Mouse (Mus musculus) lung, embryonic 14.5 days (tissue): Measurements from ENCODE around the gene Zmym1. TPM values are rescaled to one million over a fixed set of nuclear protein-coding genes. Genes with fewer than 3 reads are reported as not detected.

Experiments used
- ATAC-seq: fragments of 200-750 bp; cut with Nextera tagmentation; 2 replicates; pipeline ENCODE4 v1.8.0; 2017; ENCODE audit warnings: mild to moderate bottlenecking, moderate TSS enrichment, moderate library complexity; ENCODE audit not compliant: insufficient read depth
- DNase-seq: peaks from one replicate; pipeline ENCODE4 v3.0.0-alpha.2; 2015
- H3K27ac ChIP-seq: fragments of 300-500 bp; sonication (generic); 2 replicates; pipeline ENCODE4 v1.5.1; 2014; ENCODE audit warnings: low read depth, mild to moderate bottlenecking, moderate library complexity
- H3K27me3 ChIP-seq: fragments of 300-500 bp; sonication (generic); 2 replicates; pipeline ENCODE4 v1.6.1; 2014; ENCODE audit warnings: low read length, control low read depth; ENCODE audit not compliant: insufficient read depth
- H3K36me3 ChIP-seq: fragments of 300-500 bp; sonication (generic); 2 replicates; pipeline ENCODE4 v1.6.1; 2014; ENCODE audit warnings: control low read depth; ENCODE audit not compliant: insufficient read depth
- H3K4me1 ChIP-seq: fragments of 300-500 bp; sonication (generic); 2 replicates; pipeline ENCODE4 v1.6.1; 2014; ENCODE audit warnings: antibody characterized with exemption, control low read depth; ENCODE audit not compliant: insufficient read depth
- H3K4me2 ChIP-seq: fragments of 300-500 bp; sonication (generic); 2 replicates; pipeline ENCODE4 v1.6.1; 2014; ENCODE audit warnings: mild to moderate bottlenecking
- H3K4me3 ChIP-seq: fragments of 300-500 bp; sonication (generic); 2 replicates; pipeline ENCODE4 v1.5.1; 2014; ENCODE audit warnings: low read depth, low read length
- H3K9ac ChIP-seq: fragments of 300-500 bp; sonication (generic); 2 replicates; pipeline ENCODE4 v1.6.1; 2014
- H3K9me3 ChIP-seq: fragments of 300-500 bp; sonication (generic); 2 replicates; pipeline ENCODE4 v1.6.1; 2016; ENCODE audit warnings: low read depth, low read length, control low read depth
- CTCF ChIP-seq: IDR thresholded peaks from 2 replicates; pipeline ENCODE4 v1.5.1; 2016; ENCODE audit warnings: antibody characterized with exemption, low read depth
- WGBS: fragments of 180-500 bp; shearing (Covaris S2); extraction: QIAGEN DNeasy Blood & Tissue Kit; methylation state at CpG from one replicate; pipeline ENCODE4 v1.1.7; 2014; 5-methylcytosine and 5-hydroxymethylcytosine counted together
- polyA plus RNA-seq: library from polyadenylated mRNA; unstranded; fragments of >200 nt; fragmentation: Nextera tagmentation; extraction: Ambion mirVana; gene quantifications from 2 replicates; pipeline ENCODE4 v1.2.1, GENCODE M21; 2014

Zmym1 gene
- polyA plus RNA-seq, 1 experiment from 2014 or later: 27.6 TPM

GRCm38 (mm10) chr4:127051121-127051520 lies 9.8 kb downstream of the Zmym1 start:
- Histone ChIP-seq H3K4me3 (no peak overlapping the region), H3K27me3 (no peaks in the 10 kb centered on the region), H3K27ac (no peak overlapping the region), H3K9me3 (no peaks in the 10 kb centered on the region), H3K9ac (no peak overlapping the region), H3K4me2 (no peak overlapping the region), H3K36me3 (peaks cover 63% of the 10 kb centered on the region), H3K4me1 (no peaks in the 10 kb centered on the region)
- DNase-seq: no peak
- 82% methylated on average over 8 of the region's 8 CpGs for WGBS
- no peak for TF ChIP-seq CTCF
- no peak for ATAC-seq

DNA sequence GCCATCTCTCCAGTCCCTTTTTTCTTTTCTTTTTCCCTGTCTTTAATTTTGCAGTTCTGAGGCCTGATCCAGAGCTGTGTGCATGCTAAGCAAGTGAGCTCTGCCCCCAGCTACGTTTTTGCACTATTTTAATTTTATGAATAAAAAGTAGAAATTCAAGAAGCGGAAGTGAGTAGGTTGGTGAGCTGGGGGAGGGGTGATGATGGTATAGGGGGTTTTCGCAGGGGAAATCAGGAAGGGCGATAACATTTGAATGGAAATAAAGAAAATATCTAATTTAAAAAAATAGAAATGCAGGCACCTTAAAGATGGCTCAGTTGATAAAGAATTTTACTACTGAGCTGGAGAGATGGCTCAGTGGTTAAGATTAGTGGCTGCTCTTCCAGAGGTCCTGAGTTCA lies 17.4 kb downstream of the Zmym1 start:
- no peak overlapping the region for H3K4me3 ChIP-seq
- WGBS: 76% methylated on average over 4 of the region's 4 CpGs
- TF ChIP-seq CTCF: no peak
- peaks cover 71% of the 10 kb centered on the region for H3K36me3 ChIP-seq
- no peak overlapping the region for H3K27ac ChIP-seq
- no peak for DNase-seq
- H3K9ac ChIP-seq: no peak overlapping the region
- H3K9me3 ChIP-seq: no peaks in the 10 kb centered on the region
- no peaks in the 10 kb centered on the region for H3K4me1 ChIP-seq
- H3K27me3 ChIP-seq: no peaks in the 10 kb centered on the region
- H3K4me2 ChIP-seq: no peak overlapping the region
- no peak for ATAC-seq

GRCm38 (mm10) chr4:127039871-127040483 lies 21.0 kb downstream of the Zmym1 start:
- no peak for DNase-seq
- ATAC-seq: no peak
- Histone ChIP-seq H3K36me3 (peaks cover 80% of the 10 kb centered on the region), H3K4me2 (no peak overlapping the region), H3K4me1 (no peaks in the 10 kb centered on the region), H3K27me3 (no peaks in the 10 kb centered on the region), H3K9ac (no peak overlapping the region), H3K4me3 (no peak overlapping the region), H3K9me3 (no peaks in the 10 kb centered on the region), H3K27ac (no peak overlapping the region)
- no peak for TF ChIP-seq CTCF
- 63% methylated on average over 3 of the region's 3 CpGs for WGBS

- Histone ChIP-seq H3K27me3 (no peaks in the 10 kb centered on the region), H3K9ac (no peak overlapping the region), H3K9me3 (no peaks in the 10 kb centered on the region), H3K4me2 (no peak overlapping the region), H3K36me3 (peaks cover 80% of the 10 kb centered on the region), H3K27ac (no peak overlapping the region), H3K4me3 (no peak overlapping the region), H3K4me1 (no peaks in the 10 kb centered on the region)
- DNase-seq (peak; percentile 47), ATAC-seq (0 out of 2 replicates have a peak, but pooled peaks have one; percentile 7)
- WGBS: 86% methylated on average over 3 of the region's 3 CpGs
- no peak for TF ChIP-seq CTCF
These were observed 22.1 kb downstream of the Zmym1 start for GRCm38 (mm10) chr4:127038828-127039349.

GRCm38 (mm10) chr4:127037908-127038827 lies 22.8 kb downstream of the Zmym1 start:
- 77% methylated on average over 8 of the region's 8 CpGs for WGBS
- H3K27me3 ChIP-seq: no peaks in the 10 kb centered on the region

DNA sequence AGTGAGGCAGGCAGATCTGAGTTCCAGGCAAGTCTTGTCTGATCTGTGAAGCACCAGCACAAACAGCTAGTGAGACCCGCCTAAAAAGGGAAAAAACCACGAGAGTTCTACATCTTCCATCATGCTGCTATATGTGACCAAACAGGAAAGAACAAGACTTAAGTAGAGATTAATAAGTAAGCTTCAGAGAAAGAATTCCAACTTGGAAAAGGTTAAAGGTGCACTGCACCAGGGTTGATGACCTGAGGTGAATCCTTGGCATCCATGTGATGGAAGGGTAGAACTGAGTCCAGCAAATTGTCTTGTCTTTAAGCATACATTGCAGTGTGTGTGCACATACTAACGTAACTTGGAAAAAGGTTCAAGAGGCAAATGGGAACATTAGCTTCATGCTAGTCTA lies 23.8 kb downstream of the Zmym1 start:
- TF ChIP-seq CTCF: no peak
- no peak for DNase-seq
- no peak for ATAC-seq

More at GRCm38 (mm10) chr4:127037908-127038827, 22.8 kb downstream of the Zmym1 start:
- no peak overlapping the region for H3K27ac ChIP-seq
- TF ChIP-seq CTCF: no peak
- ATAC-seq: peak; percentile 25
- no peaks in the 10 kb centered on the region for H3K4me1 ChIP-seq
- H3K9ac ChIP-seq: no peak overlapping the region
- peaks cover 85% of the 10 kb centered on the region for H3K36me3 ChIP-seq
- no peaks in the 10 kb centered on the region for H3K9me3 ChIP-seq
- DNase-seq: peak; percentile 37
- H3K4me3 ChIP-seq: no peak overlapping the region
- no peak overlapping the region for H3K4me2 ChIP-seq

More for the DNA sequence above, 23.8 kb downstream of the Zmym1 start:
- no peaks in the 10 kb centered on the region for H3K27me3 ChIP-seq
- H3K4me2 ChIP-seq: no peak overlapping the region
- WGBS: 85% methylated on average over 3 of the region's 3 CpGs
- H3K4me3 ChIP-seq: no peak overlapping the region
- no peaks in the 10 kb centered on the region for H3K9me3 ChIP-seq
- no peak overlapping the region for H3K27ac ChIP-seq
- H3K9ac ChIP-seq: no peak overlapping the region
- peaks cover 89% of the 10 kb centered on the region for H3K36me3 ChIP-seq
- no peaks in the 10 kb centered on the region for H3K4me1 ChIP-seq
